Mouse (Mus musculus) layer of hippocampus, postnatal 10 days (tissue): Measurements from ENCODE around the gene Pfkm. TPM values are rescaled to one million over a fixed set of nuclear protein-coding genes. Genes with fewer than 3 reads are reported as not detected.

ENCODE experiments used
- DNase-seq, 2 experiments: peaks; one replicate each; pipeline ENCODE4 v3.0.0; 2021; ENCODE audit warnings: low spot score in 2 of 2
- total RNA-seq, 2 experiments: library from RNA; stranded (reverse); gene quantifications; 2 replicates each; pipeline ENCODE4 v1.2.3; 2021

The Pfkm gene
- total RNA-seq, 2 experiments from 2014 or later = 237 to 251 TPM

- no peak for DNase-seq
Measured at GRCm38 (mm10) chr15:98096957-98097356, 4.6 kb downstream of the Pfkm start.

- DNase-seq = no peak
Measured at GRCm38 (mm10) chr15:98098519-98098918, 6.1 kb downstream of the Pfkm start.

GRCm38 (mm10) chr15:98102401-98102800 is 10.0 kb downstream of the Pfkm start:
- no peak for DNase-seq

GRCm38 (mm10) chr15:98106506-98106905 is 14.1 kb downstream of the Pfkm start:
- no peak for DNase-seq

- DNase-seq = no peak
Measured at GRCm38 (mm10) chr15:98107230-98107629, 14.8 kb downstream of the Pfkm start.

GRCm38 (mm10) chr15:98107703-98108296 is 15.4 kb downstream of the Pfkm start:
- no peak for DNase-seq

- peak; percentile 79 to 82 for DNase-seq
Measured at GRCm38 (mm10) chr15:98108297-98109152, 16.1 kb downstream of the Pfkm start.

- DNase-seq = no peak
Measured at GRCm38 (mm10) chr15:98111791-98112190, 19.4 kb downstream of the Pfkm start.

GRCm38 (mm10) chr15:98114098-98114851 is 21.9 kb downstream of the Pfkm start:
- DNase-seq = no peak

GRCm38 (mm10) chr15:98114852-98115778 is 22.7 kb downstream of the Pfkm start:
- DNase-seq = no peak

- no peak for DNase-seq
Measured at GRCm38 (mm10) chr15:98115779-98116163, 23.4 kb downstream of the Pfkm start.

- DNase-seq = no peak
Measured at GRCm38 (mm10) chr15:98116287-98116686, 23.9 kb downstream of the Pfkm start.

GRCm38 (mm10) chr15:98119363-98119762 is 27.0 kb downstream of the Pfkm start:
- DNase-seq = no peak

- DNase-seq = no peak
Measured at GRCm38 (mm10) chr15:98120831-98121230, 28.4 kb downstream of the Pfkm start.

GRCm38 (mm10) chr15:98131001-98131400 is 38.6 kb downstream of the Pfkm start:
- DNase-seq = no peak

- DNase-seq = no peak
Measured at GRCm38 (mm10) chr15:98131451-98131850, 39.1 kb downstream of the Pfkm start.

- DNase-seq = no peak
Measured at GRCm38 (mm10) chr15:98131942-98132655, 39.7 kb downstream of the Pfkm start.

- DNase-seq = no peak
Measured at GRCm38 (mm10) chr15:98133471-98133870, 41.1 kb downstream of the Pfkm start.

- peak; percentile 45 to 48 for DNase-seq
Measured at GRCm38 (mm10) chr15:98134034-98134433, 41.6 kb downstream of the Pfkm start.

GRCm38 (mm10) chr15:98134666-98135065 is 42.3 kb downstream of the Pfkm start:
- no peak for DNase-seq
